Mouse (Mus musculus) right cerebral cortex, postnatal 10 days (tissue): Measurements from ENCODE around the gene Zer1.
A peak's percentile ranks its signal among the peaks of the same experiment; 100 is the strongest.
"Not testable (repeated sequence)": the region's sequence is repeated elsewhere in the genome, so short reads cannot be mapped to it uniquely, and the experiment has no call there.

Source experiments
- DNase-seq, 2 experiments: peaks; one replicate each; pipeline ENCODE4 v3.0.0; 2021; ENCODE audit warnings: low spot score in 2 of 2

Zer1 gene

GRCm38 (mm10) chr2:30077502-30078348 is 46.7 kb downstream of the Zer1 start, which contains the start of gene Pkn3:
TSS of gene Pkn3 (plus strand) at chr2:30077684.
- DNase-seq = peak; percentile 81 to 85

- DNase-seq = no peak
Measured at GRCm38 (mm10) chr2:30076959-30077358, 47.4 kb downstream of the Zer1 start.

GRCm38 (mm10) chr2:30076439-30076838 is 47.9 kb downstream of the Zer1 start:
- DNase-seq = no peak

- no peak for DNase-seq
Measured at GRCm38 (mm10) chr2:30075625-30076024, 48.8 kb downstream of the Zer1 start.

GRCm38 (mm10) chr2:30073285-30073684 is 51.1 kb downstream of the Zer1 start:
- no peak for DNase-seq

- no peak for DNase-seq
Measured at GRCm38 (mm10) chr2:30072875-30073274, 51.5 kb downstream of the Zer1 start.

- no peak for DNase-seq
Measured at GRCm38 (mm10) chr2:30067962-30068361, 56.4 kb downstream of the Zer1 start.

- peak; percentile 51 to 59 for DNase-seq
Measured at GRCm38 (mm10) chr2:30067031-30067888, 57.1 kb downstream of the Zer1 start.

GRCm38 (mm10) chr2:30066046-30066901 is 58.1 kb downstream of the Zer1 start:
- DNase-seq = peak; percentile 95

- no peak for DNase-seq
Measured at GRCm38 (mm10) chr2:30064298-30064697, 60.1 kb downstream of the Zer1 start.

GRCm38 (mm10) chr2:30063791-30064190 is 60.6 kb downstream of the Zer1 start:
- no peak for DNase-seq

GRCm38 (mm10) chr2:30063235-30063634 is 61.1 kb downstream of the Zer1 start:
- no peak for DNase-seq

GRCm38 (mm10) chr2:30062249-30063093 is 61.9 kb downstream of the Zer1 start:
- peak in 1 of 2 experiments; percentile 45 for DNase-seq

GRCm38 (mm10) chr2:30061215-30062166 is 62.9 kb downstream of the Zer1 start:
- DNase-seq = peak in 1 of 2 experiments; percentile 60

GRCm38 (mm10) chr2:30058418-30058817 is 66.0 kb downstream of the Zer1 start:
- no peak for DNase-seq

GRCm38 (mm10) chr2:30057223-30057904 is 67.0 kb downstream of the Zer1 start, which contains the start of gene Set:
TSS of gene Set (plus strand) at chr2:30057378.
- DNase-seq = no peak

- no peak for DNase-seq
Measured at GRCm38 (mm10) chr2:30056736-30057135, 67.6 kb downstream of the Zer1 start.

GRCm38 (mm10) chr2:30055310-30055709 is 69.1 kb downstream of the Zer1 start:
- DNase-seq = not testable (repeated sequence)
